Mouse (Mus musculus): ENCODE results near the gene Spg7. TPM values are rescaled to one million over a fixed set of nuclear protein-coding genes. Genes with fewer than 3 reads are reported as not detected.
"Not testable (repeated sequence)": the region's sequence is repeated elsewhere in the genome, so short reads cannot be mapped to it uniquely, and the experiment has no call there.

Spg7 gene
- polyA plus RNA-seq, 1 experiment from 2014 or later = 77.3 TPM

- H3K4me3 ChIP-seq = no peak overlapping the region
- no peak overlapping the region for H3K9ac ChIP-seq
- H3K4me2 ChIP-seq = no peak overlapping the region
- 85% methylated on average over 8 of the region's 8 CpGs for WGBS
- peaks cover 15% of the 10 kb centered on the region for H3K4me1 ChIP-seq (replicated peaks)
- 0 out of 2 replicates have a peak, but pooled peaks cover 3% of the 10 kb centered on the region for H3K36me3 ChIP-seq
- no peak overlapping the region for H3K27ac ChIP-seq (ENCODE audit: poor library complexity, severe bottlenecking)
- ATAC-seq (ENCODE audit: insufficient number of reproducible peaks, low FRiP score) = no peak
- no peaks in the 10 kb centered on the region for H3K9me3 ChIP-seq (replicated peaks)
- no peaks in the 10 kb centered on the region for H3K27me3 ChIP-seq (replicated peaks)
These were observed 35.0 kb upstream of the Spg7 start for GRCm38 (mm10) chr8:123027786-123028185.

- WGBS = 73% methylated on average over 5 of the region's 5 CpGs
- ATAC-seq (ENCODE audit: insufficient number of reproducible peaks, low FRiP score); H3K4me3 ChIP-seq; H3K4me2 ChIP-seq; H3K27ac ChIP-seq (ENCODE audit: poor library complexity, severe bottlenecking); H3K27me3 ChIP-seq (replicated peaks); H3K9ac ChIP-seq; H3K9me3 ChIP-seq (replicated peaks); H3K36me3 ChIP-seq: not testable (repeated sequence)
- H3K4me1 ChIP-seq (replicated peaks) = peaks cover 24% of the 10 kb centered on the region
These were observed 32.7 kb upstream of the Spg7 start for GRCm38 (mm10) chr8:123030091-123030490.

- 79% methylated on average over 7 of the region's 7 CpGs for WGBS
- Histone ChIP-seq H3K27ac (ENCODE audit: poor library complexity, severe bottlenecking) (no peak overlapping the region), H3K4me1 (replicated peaks) (peaks cover 32% of the 10 kb centered on the region), H3K36me3 (no peaks in the 10 kb centered on the region), H3K4me3 (no peak overlapping the region), H3K4me2 (no peak overlapping the region), H3K9ac (no peak overlapping the region), H3K27me3 (replicated peaks) (no peaks in the 10 kb centered on the region), H3K9me3 (replicated peaks) (no peaks in the 10 kb centered on the region)
- no peak for ATAC-seq (ENCODE audit: insufficient number of reproducible peaks, low FRiP score)
These were observed 31.3 kb upstream of the Spg7 start for GRCm38 (mm10) chr8:123031321-123031978.

- no peak for ATAC-seq (ENCODE audit: insufficient number of reproducible peaks, low FRiP score)
- H3K4me1 ChIP-seq (replicated peaks) = peaks cover 42% of the 10 kb centered on the region
- H3K4me3 ChIP-seq = no peak overlapping the region
These were observed 30.0 kb upstream of the Spg7 start for GRCm38 (mm10) chr8:123032730-123033129.

GRCm38 (mm10) chr8:123033431-123033830 is 29.3 kb upstream of the Spg7 start:
- no peak overlapping the region for H3K4me3 ChIP-seq
- no peaks in the 10 kb centered on the region for H3K9me3 ChIP-seq (replicated peaks)
- ATAC-seq (ENCODE audit: insufficient number of reproducible peaks, low FRiP score) = no peak
- no peaks in the 10 kb centered on the region for H3K36me3 ChIP-seq
- H3K4me1 ChIP-seq (replicated peaks) = peaks cover 46% of the 10 kb centered on the region
- no peak overlapping the region for H3K9ac ChIP-seq
- H3K27ac ChIP-seq (ENCODE audit: poor library complexity, severe bottlenecking) = no peak overlapping the region
- H3K27me3 ChIP-seq (replicated peaks) = no peaks in the 10 kb centered on the region
- H3K4me2 ChIP-seq = no peak overlapping the region

More at GRCm38 (mm10) chr8:123032730-123033129, 30.0 kb upstream of the Spg7 start:
- Histone ChIP-seq H3K9me3 (replicated peaks) (no peaks in the 10 kb centered on the region), H3K27me3 (replicated peaks) (no peaks in the 10 kb centered on the region), H3K36me3 (no peaks in the 10 kb centered on the region), H3K4me2 (no peak overlapping the region), H3K27ac (ENCODE audit: poor library complexity, severe bottlenecking) (no peak overlapping the region), H3K9ac (no peak overlapping the region)

GRCm38 (mm10) chr8:123034171-123034570 is 28.6 kb upstream of the Spg7 start:
- H3K4me2 ChIP-seq = no peak overlapping the region
- H3K27me3 ChIP-seq (replicated peaks) = no peaks in the 10 kb centered on the region
- peaks cover 50% of the 10 kb centered on the region for H3K4me1 ChIP-seq (replicated peaks)
- no peak for ATAC-seq (ENCODE audit: insufficient number of reproducible peaks, low FRiP score)
- no peaks in the 10 kb centered on the region for H3K36me3 ChIP-seq
- no peak overlapping the region for H3K4me3 ChIP-seq
- no peaks in the 10 kb centered on the region for H3K9me3 ChIP-seq (replicated peaks)
- no peak overlapping the region for H3K27ac ChIP-seq (ENCODE audit: poor library complexity, severe bottlenecking)
- H3K9ac ChIP-seq = no peak overlapping the region
- WGBS = 74% methylated on average over 6 of the region's 6 CpGs

GRCm38 (mm10) chr8:123036956-123037355 is 25.8 kb upstream of the Spg7 start:
- Histone ChIP-seq H3K4me1 (replicated peaks) (peaks cover 65% of the 10 kb centered on the region), H3K4me3 (no peak overlapping the region), H3K27me3 (replicated peaks) (no peaks in the 10 kb centered on the region), H3K27ac (ENCODE audit: poor library complexity, severe bottlenecking) (no peak overlapping the region), H3K9me3 (replicated peaks) (no peaks in the 10 kb centered on the region), H3K9ac (0 out of 2 replicates have a peak overlapping the region, but pooled peaks have one; percentile 1), H3K4me2 (no peak overlapping the region), H3K36me3 (no peaks in the 10 kb centered on the region)
- WGBS = 50% methylated on average over 3 of the region's 3 CpGs
- ATAC-seq (ENCODE audit: insufficient number of reproducible peaks, low FRiP score) = peak; percentile 64

- ATAC-seq (ENCODE audit: insufficient number of reproducible peaks, low FRiP score) = no peak
- 76% methylated on average over 11 of the region's 11 CpGs for WGBS
- Histone ChIP-seq H3K4me3 (no peak overlapping the region), H3K27ac (ENCODE audit: poor library complexity, severe bottlenecking) (no peak overlapping the region), H3K4me2 (no peak overlapping the region), H3K9ac (no peak overlapping the region), H3K4me1 (replicated peaks) (peaks cover 64% of the 10 kb centered on the region), H3K27me3 (replicated peaks) (no peaks in the 10 kb centered on the region), H3K36me3 (no peaks in the 10 kb centered on the region), H3K9me3 (replicated peaks) (no peaks in the 10 kb centered on the region)
These were observed 25.3 kb upstream of the Spg7 start for GRCm38 (mm10) chr8:123037487-123037886.

- Histone ChIP-seq H3K4me3 (no peak overlapping the region), H3K9ac (no peak overlapping the region), H3K27me3 (replicated peaks) (no peaks in the 10 kb centered on the region), H3K36me3 (no peaks in the 10 kb centered on the region), H3K27ac (ENCODE audit: poor library complexity, severe bottlenecking) (no peak overlapping the region), H3K9me3 (replicated peaks) (no peaks in the 10 kb centered on the region), H3K4me1 (replicated peaks) (peaks cover 65% of the 10 kb centered on the region), H3K4me2 (no peak overlapping the region)
- 40% methylated on average over 2 of the region's 2 CpGs for WGBS
- ATAC-seq (ENCODE audit: insufficient number of reproducible peaks, low FRiP score) = no peak
These were observed 24.4 kb upstream of the Spg7 start for GRCm38 (mm10) chr8:123038351-123038750.

GRCm38 (mm10) chr8:123039376-123040109 is 23.2 kb upstream of the Spg7 start:
- peak overlapping the region; percentile 100; the same call in 1 of the 2 replicates for H3K9ac ChIP-seq
- peaks cover 63% of the 10 kb centered on the region for H3K4me1 ChIP-seq (replicated peaks)
- no peak overlapping the region for H3K27ac ChIP-seq (ENCODE audit: poor library complexity, severe bottlenecking)
- no peaks in the 10 kb centered on the region for H3K9me3 ChIP-seq (replicated peaks)
- no peak overlapping the region for H3K4me3 ChIP-seq
- no peak for ATAC-seq (ENCODE audit: insufficient number of reproducible peaks, low FRiP score)
- WGBS = 79% methylated on average over 11 of the region's 11 CpGs
- peaks cover 3% of the 10 kb centered on the region; the same call in 1 of the 2 replicates for H3K36me3 ChIP-seq
- H3K27me3 ChIP-seq (replicated peaks) = no peaks in the 10 kb centered on the region
- peak overlapping the region; percentile 87 for H3K4me2 ChIP-seq

GRCm38 (mm10) chr8:123040110-123040650 is 22.6 kb upstream of the Spg7 start:
- Histone ChIP-seq H3K4me3 (peak overlapping the region; percentile 100), H3K4me2 (peak overlapping the region; percentile 87), H3K27me3 (replicated peaks) (no peaks in the 10 kb centered on the region), H3K9ac (peak overlapping the region; percentile 100), H3K36me3 (peaks cover 7% of the 10 kb centered on the region; the same call in 1 of the 2 replicates), H3K27ac (ENCODE audit: poor library complexity, severe bottlenecking) (peak overlapping the region; percentile 97; the same call in 1 of the 2 replicates), H3K4me1 (replicated peaks) (peaks cover 61% of the 10 kb centered on the region), H3K9me3 (replicated peaks) (no peaks in the 10 kb centered on the region)
- 16% methylated on average over 4 of the region's 4 CpGs for WGBS
- no peak for ATAC-seq (ENCODE audit: insufficient number of reproducible peaks, low FRiP score)
